ENCODE assay signal across 7 mouse cellular contexts in the genomic region with DNA sequence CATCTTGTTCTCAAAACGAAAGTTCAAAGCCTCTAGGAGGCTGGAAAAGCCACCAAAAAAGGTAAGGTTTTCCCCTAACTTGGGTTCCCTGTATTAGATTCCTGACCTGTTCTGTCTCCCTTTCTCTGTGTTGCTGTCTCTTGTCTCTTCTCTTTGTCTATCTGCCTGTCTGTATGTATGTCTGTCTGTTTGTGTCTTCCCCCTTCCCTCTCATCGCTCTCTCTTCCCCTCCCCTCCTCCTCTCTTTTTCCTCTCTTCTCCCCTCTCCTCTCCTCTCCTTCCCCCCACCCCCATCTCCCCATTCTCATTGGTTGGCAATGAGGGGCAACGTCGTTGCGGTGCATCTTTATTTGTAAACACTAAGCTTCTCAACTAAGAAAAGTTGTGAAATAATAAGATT. TPM values are rescaled to one million over a fixed set of nuclear protein-coding genes. Genes with fewer than 3 reads are reported as not detected.
A peak's percentile ranks its signal among the peaks of the same experiment; 100 is the strongest.
DNase-seq lines count a peak whose midpoint lies in the region; ATAC-seq and TF ChIP-seq lines count a peak whose summit lies in the region.

A gene (minus strand): TSS at position 101 of the 400 bp plus-strand sequence.

- ATAC-seq in forebrain, embryonic 12.5 days (ENCODE audit: low FRiP score): no peak
- no peak for ATAC-seq in hindbrain, embryonic 14.5 days (ENCODE audit: low FRiP score)
- ATAC-seq in liver, postnatal 0 days: no peak
- no peak for ATAC-seq in frontal cortex, adult (ENCODE audit: low TSS enrichment)

- peak within 1 kb of the TSS; percentile 90 for H3K4me2 ChIP-seq in forebrain, embryonic 12.5 days
- peak within 1 kb of the TSS; percentile 88 for H3K4me2 ChIP-seq in hindbrain, embryonic 14.5 days (replicated peaks)
- H3K4me2 ChIP-seq in liver, postnatal 0 days (ENCODE audit: low read depth, low read length): peak within 1 kb of the TSS; percentile 97

- TF ChIP-seq CTCF in liver, postnatal 0 days (IDR thresholded peaks at IDR 0.05; ENCODE audit: low read depth): no peak

- H3K9me3 ChIP-seq in forebrain, embryonic 12.5 days: no peaks in the 10 kb centered on the region
- H3K9me3 ChIP-seq in hindbrain, embryonic 14.5 days (ENCODE audit: control insufficient read depth, low read length): no peaks in the 10 kb centered on the region
- no peaks in the 10 kb centered on the region for H3K9me3 ChIP-seq in liver, postnatal 0 days (ENCODE audit: low read length)

- WGBS in forebrain, embryonic 12.5 days: 20% methylated on average over 5 of the region's 5 CpGs
- 28% methylated on average over 5 of the region's 5 CpGs for WGBS in hindbrain, embryonic 14.5 days
- 27% methylated on average over 5 of the region's 5 CpGs for WGBS in liver, postnatal 0 days (ENCODE audit: insufficient replicate concordance)

- H3K27ac ChIP-seq in forebrain, embryonic 12.5 days: peak within 1 kb of the TSS; percentile 71
- 0 out of 2 replicates have a peak within 1 kb of the TSS, but pooled peaks have one; percentile 38 for H3K27ac ChIP-seq in hindbrain, embryonic 14.5 days
- H3K27ac ChIP-seq in liver, postnatal 0 days (ENCODE audit: low read depth): peak within 1 kb of the TSS; percentile 65

- no peak for DNase-seq in urinary bladder, adult 2 months (ENCODE audit: low spot score)
- DNase-seq in urinary bladder, postnatal 14 days (ENCODE audit: low spot score): no peak
- no peak for DNase-seq in hindbrain, embryonic 14.5 days (ENCODE audit: low spot score)
- no peak for DNase-seq in liver, postnatal 0 days
- DNase-seq in retina, postnatal 1 day: no peak

- peaks cover 32% of the 10 kb centered on the region for H3K4me1 ChIP-seq in forebrain, embryonic 12.5 days
- peaks cover 28% of the 10 kb centered on the region for H3K4me1 ChIP-seq in hindbrain, embryonic 14.5 days (replicated peaks; ENCODE audit: control insufficient read depth, insufficient read depth, low read length)
- H3K4me1 ChIP-seq in liver, postnatal 0 days (ENCODE audit: insufficient read depth): peaks cover 33% of the 10 kb centered on the region

- peaks cover 10% of the 10 kb centered on the region; the same call in 1 of the 2 replicates for H3K36me3 ChIP-seq in forebrain, embryonic 12.5 days (replicated peaks)
- H3K36me3 ChIP-seq in hindbrain, embryonic 14.5 days (replicated peaks; ENCODE audit: control insufficient read depth, insufficient read depth): no peaks in the 10 kb centered on the region
- H3K36me3 ChIP-seq in liver, postnatal 0 days (replicated peaks; ENCODE audit: insufficient read depth, low read length): 0 out of 2 replicates have a peak, but pooled peaks cover 3% of the 10 kb centered on the region

- no peak for TF ChIP-seq EP300 in liver, postnatal 0 days (IDR thresholded peaks at IDR 0.05; ENCODE audit: low read depth)

- H3K4me3 ChIP-seq in forebrain, embryonic 12.5 days (replicated peaks): peak within 1 kb of the TSS; percentile 66
- H3K4me3 ChIP-seq in hindbrain, embryonic 14.5 days (replicated peaks; ENCODE audit: low read length): peak within 1 kb of the TSS; percentile 53
- peak within 1 kb of the TSS; percentile 76 for H3K4me3 ChIP-seq in liver, postnatal 0 days (ENCODE audit: low read depth, low read length)

- no peaks in the 10 kb centered on the region for H3K27me3 ChIP-seq in forebrain, embryonic 12.5 days
- no peaks in the 10 kb centered on the region for H3K27me3 ChIP-seq in hindbrain, embryonic 14.5 days (ENCODE audit: control insufficient read depth, insufficient read depth, low read length)
- H3K27me3 ChIP-seq in liver, postnatal 0 days (ENCODE audit: insufficient read depth, low read length): no peaks in the 10 kb centered on the region

- peak within 1 kb of the TSS; percentile 74 for H3K9ac ChIP-seq in forebrain, embryonic 12.5 days
- peak within 1 kb of the TSS; percentile 55 for H3K9ac ChIP-seq in hindbrain, embryonic 14.5 days
- H3K9ac ChIP-seq in liver, postnatal 0 days (replicated peaks): peak within 1 kb of the TSS; percentile 74

RNA-seq across cellular contexts. Expression of the gene that starts here (rescaled TPM):
- polyA plus RNA-seq in urinary bladder, adult 2 months (2012; rRNA removed): 25.2 and 25.5 TPM in 2 replicates
- 19.0 and 20.6 TPM in 2 replicates for polyA plus RNA-seq in forebrain, embryonic 12.5 days (2016; fragmentation: Nextera tagmentation; extraction: Ambion mirVana)
- polyA plus RNA-seq in hindbrain, embryonic 14.5 days (2014; fragmentation: Nextera tagmentation; extraction: Ambion mirVana): 15.4 and 15.8 TPM in 2 replicates
- polyA plus RNA-seq in liver, postnatal 0 days (2015; fragmentation: Nextera tagmentation; extraction: Ambion mirVana): 5.1 and 5.7 TPM in 2 replicates
